Mouse (Mus musculus): ENCODE measurements around the gene Arf4. TPM values are rescaled to one million over a fixed set of nuclear protein-coding genes. Genes with fewer than 3 reads are reported as not detected.

Arf4 gene
- total RNA-seq (2023), result 170 TPM

DNA sequence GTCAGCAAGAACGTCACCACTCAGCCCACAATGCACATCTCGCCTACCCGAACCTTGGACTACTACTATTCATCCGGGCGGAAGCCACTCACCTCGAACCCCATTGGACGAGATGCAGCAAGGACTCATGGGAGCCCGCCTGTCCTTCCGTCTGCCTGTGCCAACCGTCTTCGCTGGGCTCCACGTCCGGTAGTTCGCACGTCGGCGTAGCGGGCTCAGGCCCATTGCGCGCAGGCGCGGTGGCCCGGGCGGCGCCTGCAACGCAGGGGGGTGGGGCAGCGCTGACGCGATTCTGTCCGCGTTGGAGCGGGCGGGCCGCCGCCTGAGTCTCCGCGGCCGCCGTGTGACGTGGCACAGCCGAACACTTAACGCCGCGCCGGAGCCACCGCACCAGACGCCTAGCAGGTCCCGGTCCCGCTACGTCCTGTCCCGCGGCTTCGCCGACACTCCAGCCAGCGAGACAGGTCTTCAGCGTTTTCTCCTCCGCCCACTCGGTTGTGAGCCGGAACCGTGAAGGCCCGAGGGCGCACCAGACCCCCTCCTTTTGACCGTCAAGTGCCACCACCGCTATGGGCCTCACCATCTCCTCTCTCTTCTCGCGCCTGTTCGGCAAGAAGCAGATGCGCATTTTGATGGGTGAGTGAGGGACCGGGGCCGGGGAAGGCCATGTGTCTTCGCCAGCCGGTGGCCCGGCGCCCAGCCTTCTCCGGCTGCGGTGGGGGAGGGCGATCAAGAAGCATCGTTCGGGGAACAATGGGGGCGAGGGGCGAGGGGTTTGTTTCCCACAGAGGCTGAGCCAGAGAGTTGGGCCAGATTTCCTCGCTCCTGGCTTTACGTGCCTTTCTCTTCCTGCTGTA, at the start of gene Arf4:
Gene Arf4 (plus strand): TSS at position 224 of the 857 bp plus-strand sequence.

DNA sequence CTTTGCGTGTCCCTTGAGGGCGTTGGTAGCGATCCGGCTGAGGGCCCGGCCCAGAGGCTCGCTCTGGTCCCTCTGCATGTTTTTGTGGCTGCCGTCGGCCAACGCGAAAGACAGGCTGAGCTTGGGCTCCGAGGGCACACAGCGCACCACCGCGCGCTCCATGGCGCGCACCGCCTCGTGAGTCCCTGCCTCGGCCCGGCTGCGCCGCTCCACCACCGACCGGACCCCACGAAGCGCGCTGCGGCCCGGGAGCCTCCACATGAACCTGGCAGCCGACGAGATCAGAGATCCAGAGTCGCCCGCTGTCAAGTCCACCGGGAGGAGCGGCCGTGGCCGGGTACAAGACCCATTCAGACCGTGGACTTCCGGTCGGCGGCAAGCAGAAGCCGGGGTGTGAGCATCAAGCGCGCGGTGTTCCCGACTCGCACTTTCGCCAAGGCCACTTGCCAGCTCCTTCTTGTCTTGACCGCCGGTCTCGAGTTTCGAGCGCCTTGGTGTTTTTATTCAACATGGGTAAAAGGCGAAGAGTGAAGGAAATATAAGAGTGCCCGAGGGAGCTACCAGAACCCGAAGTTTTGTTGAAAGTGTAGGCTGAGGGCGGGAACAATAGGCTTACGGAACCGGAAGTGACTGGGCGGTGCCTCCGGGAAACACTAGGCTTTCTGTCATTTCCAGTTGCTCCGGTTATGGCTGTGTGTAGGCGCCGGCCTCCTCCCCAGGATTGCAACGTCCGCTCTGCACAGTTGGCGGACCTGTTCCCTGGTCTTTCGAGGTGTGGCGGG, 31.6 kb downstream of the Arf4 start, which contains the start of gene Pde12:
Gene Pde12 (minus strand): TSS at position 592 of the 782 bp plus-strand sequence.

DNA sequence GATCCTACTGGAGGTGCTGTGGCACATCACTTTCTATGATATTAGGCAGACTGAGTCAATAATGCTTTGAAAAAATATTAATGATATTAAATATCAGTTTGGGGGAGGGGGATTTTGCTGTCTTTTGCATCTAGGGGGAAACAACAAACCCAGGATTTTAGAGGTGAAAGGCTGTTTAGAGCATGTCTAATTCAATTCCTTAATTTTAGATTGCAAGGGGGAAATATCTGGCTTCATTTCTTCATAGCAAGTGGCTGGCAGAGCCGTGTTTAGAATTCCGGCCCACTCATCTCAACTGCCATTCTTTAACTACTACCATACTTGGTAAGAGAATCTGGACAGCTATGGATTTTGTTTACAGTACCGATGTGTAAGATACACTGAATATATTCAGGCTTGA, 55.1 kb downstream of the Arf4 start, which contains the start of gene Dnah12:
Gene Dnah12 (plus strand): TSS at position 301 of the 400 bp plus-strand sequence.

Other genes with a start within 250 kb of the Arf4 start
- gene Slmap, start 103.1 kb upstream of the Arf4 start, total RNA-seq (2023), result 64.8 TPM
- gene Dennd6a, start 64.2 kb upstream of the Arf4 start, total RNA-seq (2023), result 31.2 TPM
- 12.3 TPM for gene Pde12, start 31.8 kb downstream of the Arf4 start, total RNA-seq (2023)
- gene Dnah12, start 55.2 kb downstream of the Arf4 start, total RNA-seq (2023), result 0.31 TPM

Data from CD8-positive naive resting alpha-beta T cell, adult 57 days (primary cell).